Mouse (Mus musculus) gastrocnemius, postnatal 36 days (tissue): ENCODE results near the gene Ces1h. TPM values are rescaled to one million over a fixed set of nuclear protein-coding genes. Genes with fewer than 3 reads are reported as not detected.
"Not testable (repeated sequence)": the region's sequence is repeated elsewhere in the genome, so short reads cannot be mapped to it uniquely, and the experiment has no call there.

Source experiments
- DNase-seq, 2 experiments: peaks; one replicate each; pipeline ENCODE4 v3.0.0; 2022
- intact Hi-C: fragments of 180-260 bp; cut with DNase I; formaldehyde crosslinking; loops from one replicate; pipeline ENCODE4 v1.15.1; 2025
- long read RNA-seq, 2 experiments: library from polyadenylated mRNA; stranded (forward); transcript quantifications; one replicate each; pipeline ENCODE4 v2.0.0; 2021
- total RNA-seq, 2 experiments: library from RNA; stranded (reverse); gene quantifications; 2 replicates each; pipeline ENCODE4 v1.2.3; 2021

Gene Ces1h
- total RNA-seq, result not detected
- long read RNA-seq, experiment 1, result 0 reads
- long read RNA-seq, experiment 2, result 0 reads

DNA sequence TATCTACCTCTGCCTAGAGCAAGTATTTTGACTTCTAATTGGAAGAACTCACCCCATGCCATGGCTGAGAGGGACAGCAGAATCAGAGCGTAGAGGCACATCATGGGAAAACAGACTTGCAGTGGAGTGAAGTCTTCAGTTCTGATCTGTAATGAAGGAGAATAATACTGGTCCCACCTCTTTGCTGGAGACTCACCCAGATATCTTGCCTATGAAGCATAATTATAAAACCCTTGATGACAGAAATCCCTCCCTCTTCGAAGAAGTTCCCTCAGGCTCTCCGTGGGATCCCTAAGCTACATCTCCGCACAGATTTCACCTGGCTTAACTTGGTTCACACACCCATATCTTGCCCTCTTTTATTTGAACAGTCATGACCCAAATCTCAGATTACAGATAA lies at the start of gene Ces1h:
Ces1h (minus strand) TSS at position 101 of the 400 bp plus-strand sequence.
- DNase-seq, result no peak
- intact Hi-C loops, result no loop called here

GRCm38 (mm10) chr8:93427195-93427594 lies 47.7 kb upstream of the Ces1h start:
- intact Hi-C loops, result no loop called here
- no peak for DNase-seq

GRCm38 (mm10) chr8:93415387-93415786 lies 35.9 kb upstream of the Ces1h start:
- intact Hi-C loops, result no loop called here
- no peak for DNase-seq

DNA sequence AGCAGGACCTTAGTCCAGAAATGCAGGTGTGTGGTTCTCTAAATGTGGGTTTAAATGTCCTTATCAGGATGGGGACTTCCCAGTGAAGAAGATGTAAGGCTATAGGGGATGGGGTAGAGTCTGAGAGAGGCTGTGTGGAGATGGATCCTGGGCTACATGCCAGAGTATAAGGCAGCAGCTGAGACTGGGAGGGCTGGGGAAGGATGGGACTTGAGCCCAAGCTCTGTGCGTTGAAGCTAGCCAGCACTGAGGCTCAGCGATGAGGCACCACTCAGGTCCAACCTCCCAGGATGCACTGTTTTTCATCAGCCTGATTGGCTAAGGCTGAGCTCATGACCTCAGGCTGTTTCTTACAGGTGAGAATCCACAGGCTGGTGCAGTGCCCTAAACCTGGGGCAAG lies 29.3 kb upstream of the Ces1h start:
- no peak for DNase-seq
- intact Hi-C loops, result no loop called here

- intact Hi-C loops, result loop anchor here (10.0 kb wide), 1 partner anchor 185 kb away; no protein-coding TSS in a partner anchor
Measured at GRCm38 (mm10) chr8:93399698-93400097, 20.2 kb upstream of the Ces1h start.

DNA sequence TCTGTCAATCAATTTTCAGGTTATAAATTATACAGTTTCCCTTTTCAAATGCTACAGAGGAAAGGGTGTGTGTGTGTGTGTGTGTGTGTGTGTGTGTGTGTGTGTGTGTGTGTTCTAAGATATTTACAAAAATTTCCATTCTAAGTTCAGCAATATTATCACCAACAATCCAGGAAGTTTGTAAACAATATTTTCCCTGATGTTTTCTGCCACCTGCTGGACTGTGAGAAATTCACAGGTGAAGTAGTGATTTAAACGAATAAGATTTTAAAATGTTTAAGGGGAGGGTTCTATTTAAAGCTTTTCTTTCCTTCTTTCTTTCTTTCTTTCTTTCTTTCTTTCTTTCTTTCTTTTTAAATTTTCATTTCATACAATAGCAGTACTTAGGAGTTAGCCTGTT lies 18.5 kb upstream of the Ces1h start:
- intact Hi-C loops, result loop anchor here (10.0 kb wide), 1 partner anchor 183 kb away; no protein-coding TSS in a partner anchor
- DNase-seq, result no peak

More at GRCm38 (mm10) chr8:93399698-93400097, 20.2 kb upstream of the Ces1h start:
- no peak for DNase-seq

DNA sequence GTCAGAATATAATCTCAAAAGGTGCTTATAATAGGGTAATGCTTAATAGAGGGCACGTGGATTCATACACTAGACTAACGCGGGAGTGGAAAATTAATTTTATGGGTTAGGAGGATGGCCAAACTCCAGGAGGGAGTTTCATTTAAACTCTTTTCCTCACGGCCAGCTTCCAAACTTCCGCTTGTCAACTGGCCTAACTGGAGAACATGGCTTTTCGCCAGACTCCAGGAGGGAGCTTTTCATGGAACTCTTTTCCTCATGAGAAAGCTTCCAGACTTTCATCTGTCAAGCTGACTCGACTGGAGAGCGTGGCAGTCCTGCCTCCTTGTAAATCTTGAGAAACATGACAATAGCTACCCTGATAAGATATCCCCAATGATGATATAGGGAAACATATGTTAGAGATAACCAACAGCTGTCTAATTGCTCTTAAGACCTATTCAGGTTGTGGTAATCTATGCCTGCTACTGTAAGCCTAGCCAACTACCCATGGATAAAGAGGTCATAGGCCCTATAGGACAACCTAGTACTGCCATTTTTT lies 14.6 kb upstream of the Ces1h start:
- not testable (repeated sequence) for DNase-seq
- intact Hi-C loops, result loop anchor here (10.0 kb wide), 1 partner anchor 179 kb away; no protein-coding TSS in a partner anchor

DNA sequence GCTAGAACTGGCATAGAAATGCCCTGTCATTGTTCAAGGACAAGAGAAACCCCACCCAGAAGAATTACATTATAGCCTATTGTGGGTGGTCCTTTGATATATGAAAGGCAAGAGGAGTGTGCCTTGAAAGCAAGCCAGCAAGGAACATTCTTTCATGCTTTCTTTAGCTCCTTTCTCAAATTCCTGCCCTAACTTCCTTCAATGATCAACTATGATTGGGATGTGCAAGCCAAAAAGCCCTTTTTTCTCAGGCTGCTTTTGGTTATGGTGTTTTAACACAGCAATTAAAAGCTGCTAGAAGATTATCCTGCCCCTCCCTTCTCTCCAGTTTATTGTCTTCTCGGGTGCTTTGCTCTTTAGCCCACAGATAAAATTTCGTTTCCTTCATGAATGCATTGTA lies 10.0 kb downstream of the Ces1h start:
- no peak for DNase-seq
- intact Hi-C loops, result no loop called here

GRCm38 (mm10) chr8:93360113-93360512 lies 19.4 kb downstream of the Ces1h start:
- intact Hi-C loops, result no loop called here
- DNase-seq, result no peak

- no peak for DNase-seq
- intact Hi-C loops, result no loop called here
Measured at GRCm38 (mm10) chr8:93339531-93339930, 40.0 kb downstream of the Ces1h start.

DNA sequence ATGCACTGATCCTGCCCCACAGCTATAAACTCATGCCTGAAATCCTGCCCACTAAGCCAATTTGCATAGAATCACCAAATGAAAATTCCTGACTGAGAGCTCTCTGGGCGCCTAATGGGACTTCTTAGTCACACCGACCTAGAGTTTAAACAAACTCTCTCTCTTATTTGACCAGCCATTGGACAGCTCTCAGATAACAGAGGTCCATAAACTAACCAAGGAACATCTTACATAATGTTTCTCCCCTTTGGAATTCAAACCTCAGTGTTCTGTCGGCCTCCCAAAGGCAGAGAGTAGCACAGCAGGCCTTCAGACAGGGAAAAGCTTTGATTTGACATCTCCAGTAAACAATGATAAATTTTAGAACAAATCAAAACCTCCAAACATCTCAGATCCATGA lies 42.3 kb downstream of the Ces1h start, which contains the start of gene Ces1g:
Ces1g (minus strand) TSS at position 102 of the 400 bp plus-strand sequence.
- DNase-seq, result no peak
- intact Hi-C loops, result no loop called here

- intact Hi-C loops, result no loop called here
- DNase-seq, result no peak
Measured at GRCm38 (mm10) chr8:93332703-93333102, 46.8 kb downstream of the Ces1h start.

DNA sequence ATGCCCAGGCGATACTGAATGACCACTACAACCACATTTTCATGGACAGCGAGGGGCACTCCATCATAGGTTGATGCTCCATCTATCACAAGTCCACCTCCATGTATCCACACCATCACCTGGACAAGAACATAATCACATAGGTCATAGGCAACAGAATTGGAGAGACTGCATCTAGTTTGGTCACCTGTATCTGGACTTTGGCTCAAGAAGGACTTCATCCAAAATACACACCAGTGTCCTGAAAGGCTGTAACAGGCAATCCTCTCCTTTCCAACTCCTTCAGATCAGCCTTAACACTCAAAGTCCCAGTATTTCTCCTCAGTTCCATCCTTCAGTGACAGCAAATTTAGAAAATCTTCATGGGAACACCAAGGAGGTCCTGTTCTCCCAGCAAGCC lies 48.4 kb downstream of the Ces1h start:
- intact Hi-C loops, result no loop called here

DNA sequence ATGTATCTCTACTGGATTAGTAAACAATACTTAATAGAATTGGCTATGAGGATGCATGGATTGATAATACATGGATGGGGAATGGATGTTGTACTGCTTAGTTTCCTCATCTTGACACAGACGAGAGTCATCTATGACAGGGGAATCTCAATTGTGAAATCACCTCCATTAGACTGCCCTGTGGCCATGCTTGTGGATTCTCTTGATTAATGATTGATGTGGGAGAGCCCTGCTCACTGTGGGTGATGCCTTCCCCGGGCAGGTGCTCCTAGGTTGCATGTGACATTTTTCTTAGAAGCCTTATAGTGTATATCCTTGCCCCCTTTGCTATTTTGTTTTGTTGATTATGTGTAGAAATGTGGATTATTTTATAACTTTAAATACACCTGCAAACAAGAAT lies 54.4 kb downstream of the Ces1h start:
- intact Hi-C loops, result no loop called here
- no peak for DNase-seq

More for the DNA sequence above, 48.4 kb downstream of the Ces1h start:
- DNase-seq, result no peak

- no peak for DNase-seq
- intact Hi-C loops, result no loop called here
Measured at GRCm38 (mm10) chr8:93317031-93317430, 62.5 kb downstream of the Ces1h start.

DNA sequence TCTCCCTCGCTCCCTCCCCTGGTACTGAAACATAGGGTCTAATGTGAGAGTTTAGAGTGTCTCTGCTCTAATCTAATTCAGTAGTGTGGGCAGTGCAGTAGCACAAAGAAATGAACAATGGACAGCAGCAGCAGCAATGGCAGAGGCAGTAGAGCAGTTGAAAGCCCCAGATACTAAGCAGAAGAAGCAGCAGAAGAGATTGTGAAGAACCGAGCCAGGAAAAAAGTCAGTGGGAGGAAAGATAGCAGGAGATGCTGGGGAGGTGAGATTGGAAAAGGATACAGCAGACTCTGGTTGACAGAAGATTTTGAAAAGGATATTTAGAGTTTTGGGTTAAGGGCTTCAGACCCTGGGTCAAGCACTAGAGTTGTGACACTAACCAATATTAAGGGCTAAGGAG lies 64.0 kb downstream of the Ces1h start:
- DNase-seq, result no peak
- intact Hi-C loops, result no loop called here

Other genes with a start within 250 kb of the Ces1h start
- gene Ces1c, start 248.4 kb downstream of the Ces1h start, total RNA-seq, result under 1 TPM in 1 of 2 experiments, not detected in 1; 0.33 TPM
- gene Ces1d, start 181.9 kb downstream of the Ces1h start, total RNA-seq, result 10 to 100 TPM; 28.6 to 70.1 TPM
- gene Ces1e, start 150.1 kb downstream of the Ces1h start, total RNA-seq, result under 1 TPM; 0.27 to 0.41 TPM
- under 1 TPM; 0.31 to 0.67 TPM for gene Ces1f, start 100.0 kb downstream of the Ces1h start, total RNA-seq
- not detected for gene Ces1g, start 42.4 kb downstream of the Ces1h start, total RNA-seq
- gene Ces5a, start 156.1 kb upstream of the Ces1h start, total RNA-seq, result under 1 TPM in 1 of 2 experiments, not detected in 1; 0.77 TPM